Mouse (Mus musculus) lung, adult 2 months (tissue): ENCODE measurements around the gene Tpcn1. TPM values are rescaled to one million over a fixed set of nuclear protein-coding genes. Genes with fewer than 3 reads are reported as not detected.

Experiments
- DNase-seq: peaks from one replicate; pipeline ENCODE4 v3.0.0; 2022
- H3K4me1 ChIP-seq: fragments of 200-500 bp; 2 replicates; pipeline ENCODE4 v1.6.1; 2011; ENCODE audit warnings: low read length; ENCODE audit not compliant: control insufficient read depth, insufficient read depth
- H3K4me3 ChIP-seq: fragments of 200-500 bp; replicated peaks from 2 replicates; pipeline ENCODE3; 2011; ENCODE audit warnings: low read depth, mild to moderate bottlenecking, control low read depth, low read length; ENCODE audit errors: extremely low read depth
- CTCF ChIP-seq: fragments of 200-500 bp; IDR thresholded peaks from 2 replicates; pipeline ENCODE4 v1.5.1; 2011; ENCODE audit warnings: mild to moderate bottlenecking, low read length, control low read depth; ENCODE audit not compliant: insufficient read depth
- POLR2A ChIP-seq: fragments of 200-500 bp; IDR thresholded peaks from 2 replicates; pipeline ENCODE4 v1.6.1; 2011; ENCODE audit warnings: low read depth, mild to moderate bottlenecking, control low read depth, low read length, borderline replicate concordance; ENCODE audit errors: extremely low read depth
- WGBS: fragments of 180-500 bp; shearing (Covaris S2); methylation state at CpG from one replicate; pipeline ENCODE4 v1.1.7; 2018; 5-methylcytosine and 5-hydroxymethylcytosine counted together
- polyA plus RNA-seq: library from polyadenylated mRNA; depleted of rRNA; stranded (reverse); fragments of >200 nt; gene quantifications from 2 replicates; pipeline ENCODE4 v1.2.3, GENCODE M21; 2012

The Tpcn1 gene
- polyA plus RNA-seq, 1 experiment: 89.2 TPM

DNA sequence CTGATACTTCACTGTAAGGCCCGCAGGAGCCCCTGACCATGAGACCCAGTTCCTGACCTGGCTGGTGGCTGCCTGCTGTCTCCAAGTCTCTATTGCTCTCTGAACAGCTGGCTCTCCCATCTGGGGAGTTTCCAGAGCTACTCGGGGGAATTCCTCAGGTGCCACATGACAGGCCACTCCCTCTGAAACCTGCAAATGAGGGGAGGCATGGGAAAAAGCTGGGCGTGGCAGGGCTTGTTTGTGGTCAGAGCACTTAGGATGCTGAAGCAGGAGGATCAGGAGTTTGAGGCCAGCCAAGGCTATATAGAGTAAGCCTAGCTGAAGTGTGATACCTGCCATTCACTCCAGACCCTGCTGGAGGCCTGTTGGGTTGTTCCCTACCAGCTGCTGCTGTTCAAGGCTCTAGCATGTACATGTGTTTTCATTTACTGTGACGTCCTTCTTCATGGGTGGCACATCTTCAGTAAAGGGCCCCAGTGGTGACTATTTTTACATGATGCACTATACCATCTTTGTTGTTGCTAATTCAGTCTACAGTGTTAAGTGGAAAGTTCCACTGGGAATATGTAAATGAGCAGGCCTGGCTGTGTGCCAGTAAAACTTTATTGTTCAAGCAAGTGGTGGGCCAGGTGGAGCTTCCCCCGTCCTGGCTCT lies 33.9 kb upstream of the Tpcn1 start:
- H3K4me1 ChIP-seq: no peaks in the 10 kb centered on the region
- no peak overlapping the region for H3K4me3 ChIP-seq
- no peak for DNase-seq
- WGBS: 63% methylated on average over 5 of the region's 5 CpGs
- no peak for TF ChIP-seq CTCF
- TF ChIP-seq POLR2A: no peak

DNA sequence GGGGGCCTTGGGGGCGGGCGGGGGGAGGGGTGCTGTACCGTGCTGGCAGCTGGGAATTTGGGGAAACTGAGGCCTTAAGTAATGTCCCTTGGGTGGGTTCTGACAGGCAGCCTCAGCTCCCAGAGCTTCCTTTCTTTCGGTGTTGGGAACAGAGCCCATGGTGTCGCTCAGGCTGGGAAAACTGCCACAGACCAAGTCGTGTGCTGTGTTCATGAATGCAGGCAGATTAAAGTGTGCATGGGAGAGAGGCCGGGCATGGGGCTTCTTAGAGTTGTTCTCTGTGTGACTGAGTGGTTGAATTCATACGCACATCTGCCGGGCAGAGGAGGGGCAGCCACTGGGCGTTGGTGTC lies 33.3 kb upstream of the Tpcn1 start:
- no peak for DNase-seq
- no peaks in the 10 kb centered on the region for H3K4me1 ChIP-seq
- 83% methylated on average over 10 of the region's 10 CpGs for WGBS
- no peak overlapping the region for H3K4me3 ChIP-seq
- TF ChIP-seq CTCF: no peak
- TF ChIP-seq POLR2A: no peak

DNA sequence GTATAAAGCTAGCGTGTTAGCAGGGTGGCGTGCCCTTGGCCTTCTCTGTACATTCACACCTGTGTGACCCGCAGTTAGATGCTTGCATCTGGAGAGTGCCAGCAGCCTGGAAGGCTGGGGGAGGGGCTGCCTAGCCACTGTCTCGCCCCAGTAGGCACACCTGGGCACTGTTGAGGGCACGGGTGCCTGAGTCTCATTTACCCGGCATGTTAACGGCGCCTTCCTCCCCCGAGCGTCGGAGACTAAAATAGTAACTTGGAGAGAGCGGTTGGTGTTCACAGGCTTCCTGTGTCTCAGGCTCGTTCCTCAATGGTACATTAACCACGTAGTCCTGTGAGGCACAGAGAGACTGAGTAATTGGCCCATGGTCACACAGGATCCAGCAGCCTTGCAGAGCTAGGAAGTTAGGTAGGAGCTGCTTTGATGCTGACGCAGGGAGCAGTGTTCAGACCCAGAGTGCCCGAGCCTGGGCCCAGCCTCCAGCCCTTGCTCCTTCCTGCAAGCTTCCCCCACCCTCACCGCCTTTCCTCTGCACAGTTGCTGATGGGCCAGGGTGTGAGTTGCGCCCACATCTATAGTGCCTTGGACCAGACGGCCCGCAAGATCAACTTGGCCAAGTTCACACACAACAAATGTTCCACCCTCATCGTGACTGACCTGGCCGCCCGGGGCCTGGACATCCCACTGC lies 32.7 kb upstream of the Tpcn1 start:
- Histone ChIP-seq H3K4me3 (no peak overlapping the region), H3K4me1 (no peaks in the 10 kb centered on the region)
- TF ChIP-seq POLR2A: no peak
- TF ChIP-seq CTCF: no peak
- no peak for DNase-seq
- WGBS: 80% methylated on average over 23 of the region's 23 CpGs

DNA sequence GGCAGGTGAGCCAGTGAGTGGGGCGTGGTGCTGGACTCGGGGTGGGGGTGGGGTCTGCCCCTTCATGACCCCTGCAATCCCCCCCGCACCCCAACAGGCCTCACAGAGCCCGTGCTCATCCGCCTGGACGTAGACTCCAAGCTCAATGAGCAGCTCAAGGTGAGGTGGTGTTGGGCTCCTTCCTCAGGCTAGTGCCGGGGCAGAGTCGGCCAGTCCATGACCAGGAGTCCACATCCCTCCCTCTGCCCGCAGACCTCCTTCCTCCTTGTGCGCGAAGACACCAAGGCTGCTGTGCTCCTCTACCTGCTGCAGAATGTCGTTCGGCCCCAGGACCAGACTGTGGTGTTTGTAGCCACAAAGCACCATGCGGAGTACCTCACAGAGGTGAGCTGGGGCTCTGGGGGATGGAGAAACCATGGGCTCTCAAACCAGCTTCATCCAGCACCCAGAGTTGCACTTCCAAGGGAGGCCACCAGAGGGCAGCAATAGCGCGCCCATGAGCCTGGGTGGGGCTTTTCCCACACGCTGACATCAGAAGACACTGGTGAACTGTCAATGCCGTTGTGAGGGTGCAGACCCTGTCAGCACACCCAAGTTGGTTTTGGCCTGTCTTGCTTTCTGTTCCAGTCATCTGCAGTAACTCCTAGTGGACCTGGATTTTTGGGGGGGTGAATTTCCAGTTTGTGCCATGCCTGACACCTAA lies 32.1 kb upstream of the Tpcn1 start:
- Histone ChIP-seq H3K4me1 (no peaks in the 10 kb centered on the region), H3K4me3 (no peak overlapping the region)
- TF ChIP-seq POLR2A (no peak), CTCF (peak; percentile 87)
- WGBS: 73% methylated on average over 18 of the region's 18 CpGs
- DNase-seq: peak; percentile 74

DNA sequence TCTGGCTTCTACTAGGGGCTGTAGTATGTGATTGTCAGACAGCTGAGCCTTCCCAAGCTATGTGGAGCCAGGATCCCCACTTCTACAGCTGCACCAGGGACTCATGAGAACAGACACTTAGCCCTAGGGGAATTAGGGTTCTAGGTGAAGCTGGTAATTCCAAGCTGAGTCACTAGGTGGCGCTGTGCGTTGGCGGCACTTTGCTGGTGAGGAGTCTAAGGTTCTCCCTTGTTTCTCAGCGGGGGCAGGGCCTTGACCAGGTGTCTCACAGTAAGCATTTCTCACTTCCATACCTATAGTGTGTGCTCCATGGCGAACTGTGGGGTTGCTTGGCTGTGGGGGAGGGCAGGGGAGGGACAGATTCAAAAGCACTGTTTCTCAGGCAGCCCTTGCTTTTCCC lies 30.7 kb upstream of the Tpcn1 start:
- WGBS: 20% methylated on average over 5 of the region's 5 CpGs
- DNase-seq: peak; percentile 52
- no peaks in the 10 kb centered on the region for H3K4me1 ChIP-seq
- peak; percentile 91 for TF ChIP-seq CTCF
- no peak for TF ChIP-seq POLR2A
- no peak overlapping the region for H3K4me3 ChIP-seq

DNA sequence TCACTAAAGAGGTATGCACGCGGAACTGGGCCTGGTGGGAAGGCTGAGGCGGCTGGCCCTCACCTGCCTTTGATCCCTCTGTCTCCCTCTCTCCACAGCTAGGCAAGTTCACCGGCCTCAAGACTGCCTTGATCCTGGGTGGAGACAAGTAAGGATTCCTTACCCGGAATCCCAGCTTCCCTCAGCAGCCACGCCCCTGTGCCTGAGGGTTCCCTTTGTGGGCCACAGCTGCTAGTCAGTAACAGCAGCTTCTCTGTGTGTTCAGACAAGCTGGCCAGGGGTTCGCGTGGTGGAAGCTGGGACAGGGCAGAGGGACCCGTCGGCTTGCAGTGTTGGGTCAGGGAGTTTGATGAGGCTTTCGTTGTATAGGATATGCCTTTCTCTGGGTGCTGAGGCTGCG lies 30.3 kb upstream of the Tpcn1 start:
- Histone ChIP-seq H3K4me1 (no peaks in the 10 kb centered on the region), H3K4me3 (no peak overlapping the region)
- TF ChIP-seq POLR2A: no peak
- TF ChIP-seq CTCF: no peak
- DNase-seq: no peak
- 87% methylated on average over 12 of the region's 12 CpGs for WGBS

DNA sequence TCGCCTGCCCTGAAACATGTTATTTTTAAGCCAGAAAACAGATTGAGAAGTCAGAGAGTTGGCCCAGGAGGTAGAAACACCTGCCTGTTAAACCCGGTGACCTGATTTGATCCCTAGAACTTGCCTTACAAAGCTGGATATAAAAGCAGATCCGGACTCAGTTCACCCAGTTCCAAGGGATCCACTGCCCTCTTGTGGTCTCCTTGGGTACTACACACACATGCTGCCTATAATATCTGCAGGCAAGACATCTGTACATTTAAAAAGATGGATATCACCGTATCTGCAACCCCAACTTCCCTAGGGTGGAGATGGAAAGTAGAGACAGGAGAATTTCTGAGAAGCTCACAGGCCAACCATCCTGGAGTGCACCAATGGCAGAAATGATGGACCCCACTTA lies 27.4 kb upstream of the Tpcn1 start:
- 98% methylated on average over 4 of the region's 4 CpGs for WGBS
- no peaks in the 10 kb centered on the region for H3K4me1 ChIP-seq
- TF ChIP-seq POLR2A: no peak
- TF ChIP-seq CTCF: peak; percentile 15; the same call in 1 of the 2 replicates
- no peak for DNase-seq
- no peak overlapping the region for H3K4me3 ChIP-seq

DNA sequence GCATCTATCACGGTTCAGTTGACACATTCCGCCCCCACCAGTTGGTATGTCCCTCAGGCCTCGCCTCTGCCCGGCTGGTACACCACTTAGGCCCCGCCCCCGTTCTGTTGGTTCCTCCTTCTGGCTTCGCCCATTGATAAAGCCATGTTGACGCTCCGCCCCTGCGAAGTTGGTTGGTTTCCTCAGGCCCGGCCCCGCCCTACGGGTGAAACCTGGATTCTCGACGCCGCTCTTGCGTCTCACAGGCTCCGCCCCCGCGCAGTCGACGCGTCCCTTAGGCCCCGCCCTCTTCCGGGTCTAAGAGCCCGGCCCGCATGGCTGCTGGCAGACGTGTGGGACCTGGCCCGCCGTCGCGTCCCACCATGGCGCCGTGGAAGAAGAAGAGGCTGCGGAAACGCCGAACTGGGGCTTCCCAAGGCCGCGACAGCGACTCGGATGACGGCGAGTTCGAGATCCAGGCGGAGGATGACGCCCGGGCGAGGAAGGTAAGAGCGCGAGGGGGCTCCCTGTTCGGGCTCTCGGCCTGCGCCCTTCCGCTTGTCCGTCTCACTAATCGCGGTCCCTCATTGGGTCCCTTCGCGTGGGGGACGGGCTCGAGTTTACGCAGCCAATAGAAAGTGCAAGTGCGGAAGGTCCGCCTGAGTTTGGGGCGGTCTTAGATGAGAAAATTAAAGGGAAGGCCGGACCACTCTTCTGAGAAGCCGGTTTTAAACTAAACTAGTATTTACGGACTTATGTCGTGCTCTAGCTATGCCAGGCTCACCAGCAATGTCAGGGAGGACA lies 24.5 kb upstream of the Tpcn1 start:
- H3K4me1 ChIP-seq: no peaks in the 10 kb centered on the region
- under 1% methylated on average over 69 of the region's 69 CpGs for WGBS
- H3K4me3 ChIP-seq: peak overlapping the region; percentile 87
- DNase-seq: peak; percentile 99
- TF ChIP-seq CTCF (no peak), POLR2A (peak; percentile 90)

DNA sequence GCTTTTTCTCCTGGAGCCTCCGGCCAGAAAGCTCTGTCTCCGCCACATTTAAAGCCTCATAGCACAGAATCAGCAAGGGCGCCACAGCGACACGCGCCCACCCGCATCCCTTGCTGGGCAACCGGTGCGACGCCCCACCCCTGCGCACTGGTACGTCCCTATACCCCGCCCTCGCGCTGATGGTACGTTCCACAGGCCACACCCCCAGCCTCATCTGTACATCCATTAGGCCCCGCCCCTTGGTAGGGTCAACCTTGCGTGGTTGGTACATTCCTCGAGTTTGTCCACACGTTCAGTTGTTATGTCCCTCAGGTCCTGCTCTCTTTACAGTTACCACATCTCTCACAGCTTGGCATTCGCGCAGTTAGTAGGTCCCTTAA lies 24.0 kb upstream of the Tpcn1 start, which contains the start of the genes Rita1 and Ddx54:
Gene Rita1, minus strand, starts transcription at position 148 of the 380 bp plus-strand sequence.
Gene Ddx54, plus strand, starts transcription at position 298 of the 380 bp plus-strand sequence.
- WGBS: under 1% methylated on average over 22 of the region's 22 CpGs
- peak; percentile 99 for DNase-seq
- TF ChIP-seq CTCF (no peak), POLR2A (peak; percentile 68; the same call in 1 of the 2 replicates)
- Histone ChIP-seq H3K4me3 (peak within 1 kb of the TSS; percentile 87), H3K4me1 (no peaks in the 10 kb centered on the region)
